14 mouse cellular contexts compared by ENCODE assay signal in the genomic region with DNA sequence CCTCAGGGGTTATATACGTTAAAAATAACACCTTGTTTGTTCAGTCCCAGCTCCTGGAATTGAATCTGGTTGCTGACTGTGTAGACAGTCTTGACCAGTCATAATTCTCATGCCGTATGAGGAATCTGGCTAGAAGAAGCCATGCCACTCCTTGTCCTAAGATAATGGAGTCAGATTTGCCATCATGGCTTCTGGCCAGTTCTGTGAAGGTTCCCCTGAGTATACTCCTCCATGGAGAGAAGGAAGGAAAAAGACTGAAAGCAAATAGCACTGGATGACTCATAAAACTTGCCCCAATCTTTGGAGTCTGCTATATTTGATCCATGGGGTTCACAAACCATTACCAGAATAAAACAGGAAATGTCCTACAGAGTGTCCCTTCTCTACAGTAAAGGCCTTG.
DNase-seq lines count a peak whose midpoint lies in the region.
"Had no signal": no experiment of that assay in that cellular context is flagged by ENCODE, and none has a peak within 500 bp of the region (broad histone marks: within the 10 kb centered on the region; RNA-seq: fewer than 3 reads in every experiment).

No protein-coding gene starts in this region.

- peak; percentile 82 for DNase-seq in heart, adult 11 months
- DNase-seq in heart, postnatal 25 days (ENCODE audit: low spot score), result no peak
- peak; percentile 29 for DNase-seq in adipocyte (ENCODE audit: low spot score)
- no peak for DNase-seq in ovary, postnatal 14 days (ENCODE audit: low spot score)
- DNase-seq in cerebellum, adult 11-12 months, result no peak
- DNase-seq: adrenal gland, adult 2 months; adrenal gland, postnatal 10 days; adrenal gland, postnatal 25 days; B cell, adult 2 months; cerebellum, adult 11 months; cerebellum, adult 2 months; cerebellum, adult 9-10 months; cerebellum, postnatal 10 days; cerebellum, postnatal 25 days had no signal

- intact Hi-C loops in heart, postnatal 25 days (cut with DNase I), result no loop called here

Comparison
In these comparisons a context has a peak if more than half of its experiments do, and no peak if none do; other contexts are left out.
1. DNase-seq: peak in heart, adult 11 months (single experiment) and adipocyte (single experiment); none in heart, postnatal 25 days (single experiment), ovary, postnatal 14 days (single experiment) and cerebellum, adult 11-12 months (single experiment).